Mouse (Mus musculus) megakaryocyte, adult 5-6 weeks (primary cell): ENCODE data around the gene Epb41l5. TPM values are rescaled to one million over a fixed set of nuclear protein-coding genes. Genes with fewer than 3 reads are reported as not detected.

Experiments
- ATAC-seq: 2 replicates; pipeline ENCODE4 v1.8.0; 2016; ENCODE audit warnings: mild to moderate bottlenecking, inconsistent platforms; ENCODE audit not compliant: poor library complexity, severe bottlenecking
- total RNA-seq, 2 experiments: library from RNA; stranded (forward) in 1 of 2; stranded (reverse) in 1 of 2; fragments of 153-499, 151-499 nt in 1 of 2; fragments of 221-1000, 200-1000 nt in 1 of 2; gene quantifications; 2 replicates each; pipeline versions ENCODE4 v1.2.3 to v1.2.4; 2015 to 2017

Epb41l5 gene
- total RNA-seq, 2 experiments from 2014 or later, result 0.04 to 0.40 TPM

DNA sequence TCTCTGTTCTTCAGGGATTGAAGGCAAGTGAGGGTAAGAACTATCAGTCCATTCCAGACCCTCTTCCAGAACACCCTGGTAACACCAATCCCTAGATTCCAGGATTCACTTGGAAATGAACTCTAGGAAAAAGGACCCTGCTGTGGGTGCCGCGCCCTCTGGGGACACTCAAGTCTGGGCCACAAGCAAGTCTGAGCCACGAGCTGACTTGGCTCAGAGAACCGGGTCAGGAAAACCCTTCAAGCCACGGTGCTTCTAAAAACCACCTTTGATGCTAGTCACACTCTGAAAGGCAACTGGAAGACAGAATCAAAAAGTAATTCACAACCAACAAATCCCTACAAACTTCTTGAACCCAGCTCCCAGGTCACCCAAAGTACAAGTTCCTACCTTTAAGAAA lies 145.0 kb downstream of the Epb41l5 start:
- ATAC-seq, result no peak

DNA sequence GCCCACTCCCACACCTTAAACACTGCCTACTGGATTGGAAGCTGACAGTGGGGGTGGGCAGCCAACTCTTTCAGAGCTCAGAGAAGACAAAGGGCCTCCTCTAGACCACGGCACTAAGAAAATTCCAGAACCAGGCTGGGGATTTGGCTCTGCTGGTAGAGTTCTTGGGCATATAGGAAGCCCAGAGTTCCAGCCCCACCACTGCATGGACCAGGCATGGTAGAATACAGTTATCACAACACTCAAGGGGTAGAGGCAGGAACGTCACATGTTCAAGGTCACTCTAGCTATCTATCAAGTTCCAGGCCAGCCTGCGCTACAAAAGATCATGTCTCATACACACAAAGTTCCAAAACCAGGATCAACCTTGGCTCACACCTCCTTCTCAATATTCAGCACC lies 145.6 kb downstream of the Epb41l5 start:
- no peak for ATAC-seq

DNA sequence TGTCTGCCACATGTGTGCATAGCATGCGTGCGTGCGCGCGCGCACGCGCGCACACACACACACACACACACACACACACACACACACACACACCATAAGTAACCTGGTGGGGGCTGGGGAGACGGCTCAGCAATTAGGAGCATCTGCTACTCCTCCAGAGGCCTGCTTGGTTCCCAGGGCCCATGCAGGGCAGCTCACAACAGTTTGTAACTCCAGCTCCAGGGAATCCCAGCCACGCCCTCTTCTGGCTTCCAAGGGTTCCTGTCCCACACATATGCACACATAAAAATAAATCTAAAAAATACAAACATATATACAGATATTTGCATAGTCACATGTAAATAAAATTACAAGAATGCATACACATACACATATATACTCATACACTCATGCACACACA lies 146.1 kb downstream of the Epb41l5 start:
- no peak for ATAC-seq

GRCm38 (mm10) chr1:119501881-119502280 lies 146.9 kb downstream of the Epb41l5 start:
- ATAC-seq, result no peak

GRCm38 (mm10) chr1:119499456-119499855 lies 149.3 kb downstream of the Epb41l5 start:
- ATAC-seq, result no peak

DNA sequence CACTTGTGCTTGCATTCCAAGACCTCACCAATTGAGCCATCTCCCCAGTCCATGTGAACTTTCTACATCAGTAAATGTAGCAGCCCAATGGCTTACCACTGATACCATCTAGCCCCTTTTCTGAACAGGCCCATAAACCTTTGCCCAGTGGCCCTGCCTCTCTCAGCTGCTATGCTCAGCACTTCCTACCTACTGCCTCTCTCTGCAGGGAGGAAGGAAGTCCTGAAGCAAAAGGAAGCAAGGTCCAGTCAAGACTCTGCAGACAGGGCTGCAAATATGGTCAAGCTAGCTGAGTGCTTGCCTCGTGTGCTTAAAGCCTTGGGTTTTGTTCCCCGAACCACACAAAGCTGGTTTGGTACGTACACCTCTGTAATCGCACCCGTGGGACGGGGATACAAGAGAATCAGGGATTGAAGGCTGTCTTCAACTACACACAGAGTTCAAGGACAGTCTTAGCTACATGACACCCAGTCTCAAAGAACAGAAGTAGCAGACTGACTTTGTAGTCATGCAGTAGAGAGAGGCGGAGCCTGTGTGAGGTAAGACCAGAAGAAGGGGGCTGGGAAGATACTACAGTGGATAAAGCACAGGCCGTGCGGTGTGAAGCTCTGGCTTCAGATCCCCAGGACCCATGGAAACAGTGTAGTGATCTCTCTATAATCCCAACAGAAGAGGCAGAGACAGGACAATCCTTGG lies 150.1 kb downstream of the Epb41l5 start:
- peak; percentile 59 for ATAC-seq

- ATAC-seq, result no peak
Observed at GRCm38 (mm10) chr1:119497346-119498004, 151.3 kb downstream of the Epb41l5 start.

DNA sequence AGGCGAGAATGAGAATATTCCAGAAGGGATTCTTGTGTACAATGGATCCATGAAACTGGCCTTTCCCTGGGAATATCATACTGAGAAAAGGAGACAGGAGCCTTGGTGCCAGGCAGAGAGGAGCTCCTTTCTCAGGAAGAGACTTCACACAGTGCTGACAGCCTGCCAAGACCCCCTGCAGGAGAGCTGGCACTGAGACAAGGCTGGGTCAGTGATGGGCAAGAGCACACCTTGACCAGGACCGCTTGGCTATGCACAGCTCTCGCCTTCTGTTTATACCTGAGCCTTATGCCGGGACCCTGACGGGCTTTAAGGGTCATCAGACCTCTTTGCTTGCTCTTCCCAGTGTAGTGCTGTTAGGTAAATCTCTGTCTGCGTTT lies 153.4 kb downstream of the Epb41l5 start:
- ATAC-seq, result no peak

Other genes with a start within 250 kb of the Epb41l5 start
- gene Inhbb, start 226.8 kb downstream of the Epb41l5 start, total RNA-seq (2015), result not detected in 2 replicates
- not detected in 2 replicates for gene Inhbb, start 226.8 kb downstream of the Epb41l5 start, total RNA-seq (2017)
- 33.8 and 33.9 TPM in 2 replicates for gene Ralb, start 144.2 kb downstream of the Epb41l5 start, total RNA-seq (2015)
- gene Ralb, start 144.2 kb downstream of the Epb41l5 start, total RNA-seq (2017), result 67.8 and 72.4 TPM in 2 replicates
- 24.9 and 25.0 TPM in 2 replicates for gene Tmem185b, start 122.8 kb downstream of the Epb41l5 start, total RNA-seq (2015)
- gene Tmem185b, start 122.8 kb downstream of the Epb41l5 start, total RNA-seq (2017), result 14.6 and 19.3 TPM in 2 replicates
- 9.5 and 10.4 TPM in 2 replicates for gene Ptpn4, start 188.6 kb upstream of the Epb41l5 start, total RNA-seq (2015)
- gene Ptpn4, start 188.6 kb upstream of the Epb41l5 start, total RNA-seq (2017), result 7.3 and 9.1 TPM in 2 replicates